Mouse (Mus musculus) ES-Bruce4 (cell line): ENCODE results near the gene Kat2a. TPM values are rescaled to one million over a fixed set of nuclear protein-coding genes. Genes with fewer than 3 reads are reported as not detected.

ENCODE experiments used
- H3K27ac ChIP-seq: 2 replicates; pipeline ENCODE4 v1.5.1; 2012; ENCODE audit warnings: low read length, inconsistent platforms; ENCODE audit not compliant: insufficient read depth
- H3K27me3 ChIP-seq: 2 replicates; pipeline ENCODE4 v1.6.1; 2012; ENCODE audit warnings: mild to moderate bottlenecking, low read length, inconsistent platforms; ENCODE audit not compliant: control insufficient read depth, poor library complexity, insufficient read depth, severe bottlenecking
- H3K36me3 ChIP-seq: 2 replicates; pipeline ENCODE4 v1.6.1; 2012; ENCODE audit warnings: inconsistent platforms, mild to moderate bottlenecking, low read length, moderate library complexity; ENCODE audit not compliant: control insufficient read depth, poor library complexity, insufficient read depth, severe bottlenecking
- H3K4me1 ChIP-seq: one replicate; pipeline ENCODE4 v1.8.1; 2011; ENCODE audit warnings: low read length; ENCODE audit not compliant: control insufficient read depth, insufficient read depth
- H3K4me3 ChIP-seq: 2 replicates; pipeline ENCODE4 v1.5.1; 2011; ENCODE audit warnings: low read depth, mild to moderate bottlenecking, low read length
- H3K9ac ChIP-seq: 2 replicates; pipeline ENCODE4 v1.6.1; 2012; ENCODE audit warnings: low read depth, mild to moderate bottlenecking, inconsistent platforms; ENCODE audit not compliant: poor library complexity, severe bottlenecking
- H3K9me3 ChIP-seq: replicated peaks from 2 replicates; pipeline ENCODE4 v1.6.1; 2012; ENCODE audit warnings: mild to moderate bottlenecking, low read length, inconsistent platforms; ENCODE audit not compliant: control insufficient read depth, poor library complexity, insufficient read depth, severe bottlenecking
- CTCF ChIP-seq: IDR thresholded peaks from one replicate; pipeline ENCODE4 v1.8.1; 2011; ENCODE audit warnings: low read depth, low read length
- EP300 ChIP-seq: IDR thresholded peaks from 2 replicates; pipeline ENCODE4 v1.6.1; 2011; ENCODE audit warnings: low read depth, low read length; ENCODE audit not compliant: insufficient read depth
- POLR2A ChIP-seq: IDR thresholded peaks from one replicate; pipeline ENCODE4 v1.8.1; 2011; ENCODE audit warnings: low read length; ENCODE audit not compliant: insufficient read depth
- polyA plus RNA-seq: library from polyadenylated mRNA; stranded (reverse); fragments of >200 nt; gene quantifications from 2 replicates; pipeline ENCODE4 v1.2.4, GENCODE M21; 2011; ENCODE audit warnings: low read depth; ENCODE audit not compliant: missing spikeins, insufficient read depth, insufficient read length

The Kat2a gene
- polyA plus RNA-seq, 1 experiment = 61.3 TPM

DNA sequence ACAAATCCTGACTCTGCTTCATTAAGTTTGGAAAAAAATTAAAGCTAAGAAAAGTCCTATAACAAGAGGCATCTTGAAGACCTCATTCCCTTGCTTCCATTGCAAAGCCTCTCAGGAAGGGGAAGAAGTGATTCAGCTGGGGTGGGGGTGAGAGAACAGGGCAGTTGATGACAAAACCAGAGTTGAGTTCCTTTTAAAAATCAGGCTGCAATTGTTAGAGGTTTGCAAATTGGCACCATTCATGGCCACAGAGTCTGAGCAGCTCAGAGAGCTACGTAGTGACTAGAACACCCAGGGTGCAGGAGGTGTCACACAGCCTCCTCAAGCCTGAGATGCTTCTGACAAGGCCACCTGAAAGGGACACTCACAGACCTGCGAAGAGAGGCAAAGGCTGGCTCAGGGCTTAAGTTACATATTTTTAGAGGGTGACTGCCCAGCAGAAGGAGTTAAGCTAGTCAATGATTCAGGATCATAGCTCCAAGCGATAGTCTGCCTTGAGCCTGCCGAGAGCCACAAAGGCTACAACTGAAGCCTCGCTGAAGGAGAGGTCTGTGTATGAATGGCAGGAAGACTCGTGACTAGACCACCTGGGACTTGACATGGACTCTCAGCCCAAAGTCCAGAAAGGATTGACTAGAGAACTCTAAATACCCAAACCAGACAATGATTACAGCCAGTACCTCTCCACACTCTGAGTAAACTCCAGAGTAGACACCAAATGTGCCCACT, 18.4 kb upstream of the Kat2a start:
- TF ChIP-seq EP300 (no peak), CTCF (no peak), POLR2A (no peak)
- H3K27me3 ChIP-seq = no peaks in the 10 kb centered on the region
- H3K9ac ChIP-seq = no peak overlapping the region
- H3K9me3 ChIP-seq = no peaks in the 10 kb centered on the region
- H3K4me1 ChIP-seq = no peaks in the 10 kb centered on the region
- no peak overlapping the region for H3K27ac ChIP-seq
- H3K4me3 ChIP-seq = no peak overlapping the region
- H3K36me3 ChIP-seq = peaks cover 4% of the 10 kb centered on the region

DNA sequence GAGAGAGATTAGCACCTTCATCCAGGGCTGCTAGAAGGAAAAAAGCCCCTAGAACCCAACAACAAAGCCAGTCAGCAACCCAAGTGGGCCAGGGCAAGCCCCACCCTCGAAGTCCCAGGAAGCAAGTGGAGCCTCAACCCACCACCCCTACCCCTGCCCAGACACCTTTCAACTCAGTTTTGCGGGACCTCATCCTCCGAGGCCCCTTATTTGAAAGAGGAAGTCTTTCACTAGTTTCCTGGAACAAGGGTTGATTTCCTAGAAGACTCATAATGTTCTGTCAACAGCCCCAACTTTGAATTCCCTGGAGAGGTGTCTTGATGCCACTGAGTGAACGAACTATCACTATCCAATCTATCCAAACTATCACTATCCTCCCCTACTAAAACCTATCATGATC, 17.7 kb upstream of the Kat2a start:
- H3K4me1 ChIP-seq = peaks cover 3% of the 10 kb centered on the region
- no peak overlapping the region for H3K9ac ChIP-seq
- no peak overlapping the region for H3K4me3 ChIP-seq
- TF ChIP-seq CTCF (no peak), EP300 (no peak), POLR2A (no peak)
- H3K36me3 ChIP-seq = peaks cover 4% of the 10 kb centered on the region; the same call in 1 of the 2 replicates
- no peaks in the 10 kb centered on the region for H3K9me3 ChIP-seq
- H3K27ac ChIP-seq = no peak overlapping the region
- no peaks in the 10 kb centered on the region for H3K27me3 ChIP-seq

DNA sequence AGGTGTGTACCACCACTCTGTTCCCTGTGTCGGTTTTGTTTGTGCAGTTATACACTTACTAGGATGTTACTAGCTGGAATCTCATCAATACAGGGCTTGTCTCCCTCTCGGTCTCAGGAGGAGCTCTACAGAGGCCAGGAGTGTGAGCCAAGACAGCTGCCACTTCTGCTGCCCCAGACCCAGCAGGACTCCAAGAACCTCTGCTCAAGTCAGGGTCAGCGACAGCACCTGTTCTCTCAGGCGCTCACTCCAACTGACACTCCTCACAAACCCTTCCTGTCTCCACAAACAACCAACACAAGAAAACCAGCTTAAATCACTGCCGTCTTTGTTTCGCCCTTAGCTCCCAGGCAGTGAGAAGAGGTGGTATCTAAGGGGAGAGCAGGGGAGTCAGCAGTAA, 16.3 kb upstream of the Kat2a start:
- no peaks in the 10 kb centered on the region for H3K27me3 ChIP-seq
- H3K4me1 ChIP-seq = peaks cover 3% of the 10 kb centered on the region
- no peak overlapping the region for H3K9ac ChIP-seq
- no peak overlapping the region for H3K27ac ChIP-seq
- H3K9me3 ChIP-seq = no peaks in the 10 kb centered on the region
- H3K4me3 ChIP-seq = no peak overlapping the region
- TF ChIP-seq EP300 (no peak), CTCF (no peak), POLR2A (no peak)
- peaks cover 4% of the 10 kb centered on the region; the same call in 1 of the 2 replicates for H3K36me3 ChIP-seq

DNA sequence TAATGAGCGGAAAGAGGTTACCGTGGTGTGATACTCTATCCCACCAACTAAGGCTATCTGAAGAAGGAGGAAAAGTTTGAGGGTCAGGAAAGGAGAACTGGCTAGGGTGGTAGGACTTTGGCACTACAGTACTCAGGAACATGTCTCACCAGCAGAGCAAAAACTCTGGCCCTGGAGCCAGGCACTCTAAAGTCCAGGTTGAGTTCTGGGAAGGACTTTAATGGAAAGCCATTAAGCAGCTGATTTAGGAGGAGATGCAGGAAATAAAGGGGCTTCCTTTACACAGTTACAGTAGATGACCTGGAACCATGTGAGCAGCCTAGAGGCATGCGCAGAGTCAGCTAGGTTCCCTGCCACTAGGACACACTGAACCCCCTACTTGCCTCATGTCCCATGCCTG, 14.9 kb upstream of the Kat2a start:
- Histone ChIP-seq H3K9me3 (no peaks in the 10 kb centered on the region), H3K4me3 (no peak overlapping the region), H3K4me1 (peaks cover 3% of the 10 kb centered on the region), H3K27me3 (no peaks in the 10 kb centered on the region), H3K36me3 (peaks cover 2% of the 10 kb centered on the region; the same call in 1 of the 2 replicates), H3K27ac (no peak overlapping the region), H3K9ac (no peak overlapping the region)
- TF ChIP-seq EP300 = no peak
- TF ChIP-seq POLR2A = no peak
- TF ChIP-seq CTCF = no peak

DNA sequence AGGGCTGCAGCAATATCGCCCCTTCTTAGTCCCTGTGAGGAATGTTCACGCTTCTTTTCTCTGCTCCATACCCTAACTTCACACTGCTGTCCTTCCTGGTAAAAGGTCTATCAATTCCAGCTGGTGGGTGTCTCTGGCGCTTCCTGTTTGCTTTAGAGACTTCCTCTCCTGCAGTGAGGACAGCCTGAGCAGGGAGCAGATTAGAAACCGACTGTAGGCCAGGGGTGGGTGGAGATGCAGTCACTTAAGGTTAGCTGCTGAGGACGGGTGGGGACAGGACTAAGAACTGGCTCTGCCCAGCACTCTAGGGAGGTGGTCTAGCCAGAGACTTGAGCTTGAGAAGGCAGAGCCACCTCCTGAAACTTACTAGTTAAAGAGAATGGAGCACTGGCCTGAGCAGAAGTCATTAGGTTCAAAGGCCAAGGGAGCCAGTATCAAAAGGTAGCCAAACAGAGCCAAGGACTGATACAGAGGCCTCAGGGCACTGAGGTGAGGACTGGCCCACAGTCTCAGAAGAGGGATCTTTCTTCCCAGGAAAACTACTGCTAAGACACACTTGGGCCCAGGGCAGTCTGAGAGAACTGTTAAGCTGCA, 12.8 kb upstream of the Kat2a start:
- peaks cover 2% of the 10 kb centered on the region; the same call in 1 of the 2 replicates for H3K36me3 ChIP-seq
- H3K27ac ChIP-seq = peak overlapping the region; percentile 13; the same call in 1 of the 2 replicates
- no peak overlapping the region for H3K4me3 ChIP-seq
- H3K9ac ChIP-seq = no peak overlapping the region
- H3K4me1 ChIP-seq = peaks cover 3% of the 10 kb centered on the region
- no peaks in the 10 kb centered on the region for H3K27me3 ChIP-seq
- no peaks in the 10 kb centered on the region for H3K9me3 ChIP-seq
- TF ChIP-seq EP300 (no peak), CTCF (no peak), POLR2A (no peak)

DNA sequence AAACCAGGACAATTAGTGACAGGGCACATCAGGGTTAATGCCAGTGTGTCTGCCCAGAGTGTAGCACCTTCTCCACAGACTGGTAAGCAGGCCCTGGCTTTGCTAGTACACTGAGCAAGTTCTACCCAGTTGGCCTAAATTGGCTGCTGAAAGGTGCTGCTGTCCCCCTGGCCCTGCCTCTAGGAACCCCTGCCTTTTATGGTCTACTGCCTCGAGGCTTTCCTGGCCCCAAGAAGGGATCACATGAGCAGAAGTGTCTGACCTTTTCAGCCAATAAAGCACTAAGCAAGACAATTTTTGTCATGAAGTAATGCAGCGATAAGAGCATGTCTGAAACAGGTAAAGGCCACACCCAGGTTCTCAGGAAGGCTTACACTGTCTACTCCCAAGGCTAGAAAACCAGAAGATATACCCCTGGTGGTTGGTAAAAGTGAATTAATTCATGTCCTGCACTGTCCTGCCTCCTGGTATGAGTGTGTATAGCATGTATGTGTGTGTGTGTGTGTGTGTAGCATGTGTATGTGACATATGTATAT, 10.3 kb upstream of the Kat2a start:
- H3K4me1 ChIP-seq = peaks cover 7% of the 10 kb centered on the region
- H3K27me3 ChIP-seq = no peaks in the 10 kb centered on the region
- no peak overlapping the region for H3K9ac ChIP-seq
- H3K27ac ChIP-seq = 0 out of 2 replicates have a peak overlapping the region, but pooled peaks have one; percentile 3
- no peaks in the 10 kb centered on the region for H3K9me3 ChIP-seq
- H3K4me3 ChIP-seq = no peak overlapping the region
- H3K36me3 ChIP-seq = peaks cover under 1% of the 10 kb centered on the region; the same call in 1 of the 2 replicates
- TF ChIP-seq EP300 (no peak), CTCF (no peak), POLR2A (no peak)
